Comparison of ENCODE assay signal across 8 mouse cellular contexts in genomic region chr11:90417921-90418320, GRCm38 (mm10). TPM values are rescaled to one million over a fixed set of nuclear protein-coding genes. Genes with fewer than 3 reads are reported as not detected.
DNase-seq lines count a peak whose midpoint lies in the region; ATAC-seq and TF ChIP-seq lines count a peak whose summit lies in the region.

No protein-coding gene starts in this region.

- peak; percentile 98 for ATAC-seq in cerebellum, adult (ENCODE audit: insufficient number of reproducible peaks, low FRiP score, low TSS enrichment)
- peak; percentile 100 for ATAC-seq in forebrain, embryonic 14.5 days
- ATAC-seq in liver, embryonic 16.5 days (ENCODE audit: low read depth): peak; percentile 96
- peak; percentile 99 for ATAC-seq in neural tube, embryonic 15.5 days (ENCODE audit: low FRiP score)

- no peak for TF ChIP-seq POLR2A in CH12.LX (IDR thresholded peaks at IDR 0.05; ENCODE audit: low read depth, low read length)

- no peaks in the 10 kb centered on the region for H3K79me2 ChIP-seq in CH12.LX (replicated peaks; ENCODE audit: control insufficient read depth, extremely low read depth, insufficient read depth, poor library complexity, severe bottlenecking)

- H3K4me1 ChIP-seq in CH12.LX (ENCODE audit: control insufficient read depth in 1 of 2, insufficient read depth in 2 of 2): peaks cover 5 to 18% of the 10 kb centered on the region in 2 experiments; a peak in 3 of 4 replicates
- H3K4me1 ChIP-seq in forebrain, embryonic 14.5 days (ENCODE audit: control insufficient read depth, insufficient read depth, low read length): peaks cover 2% of the 10 kb centered on the region; the same call in 1 of the 2 replicates
- H3K4me1 ChIP-seq in liver, embryonic 16.5 days (ENCODE audit: control insufficient read depth, low read depth, low read length): peaks cover 2% of the 10 kb centered on the region; the same call in 1 of the 2 replicates
- H3K4me1 ChIP-seq in neural tube, embryonic 15.5 days: peaks cover 14% of the 10 kb centered on the region

- no peak overlapping the region for H3K27ac ChIP-seq in CH12.LX (ENCODE audit: insufficient read depth, low read depth)
- no peak overlapping the region for H3K27ac ChIP-seq in forebrain, embryonic 14.5 days (ENCODE audit: low read depth, low read length)
- no peak overlapping the region for H3K27ac ChIP-seq in liver, embryonic 16.5 days (ENCODE audit: low read length)
- no peak overlapping the region for H3K27ac ChIP-seq in neural tube, embryonic 15.5 days (replicated peaks)

- under 1% methylated on average over 42 of the region's 42 CpGs for WGBS in forebrain, embryonic 14.5 days
- under 1% methylated on average over 42 of the region's 42 CpGs for WGBS in large intestine, adult 2 months
- WGBS in liver, embryonic 16.5 days (ENCODE audit: insufficient replicate concordance): under 1% methylated on average over 41 of the region's 42 CpGs
- WGBS in neural tube, embryonic 15.5 days: under 1% methylated on average over 42 of the region's 42 CpGs

- H3K9ac ChIP-seq in CH12.LX (ENCODE audit: insufficient read depth, low read depth): no peak overlapping the region
- peak overlapping the region; percentile 18; the same call in 1 of the 2 replicates for H3K9ac ChIP-seq in forebrain, embryonic 14.5 days (ENCODE audit: low read length)
- H3K9ac ChIP-seq in liver, embryonic 16.5 days (ENCODE audit: low read depth, low read length): no peak overlapping the region
- peak overlapping the region; percentile 23; the same call in 1 of the 2 replicates for H3K9ac ChIP-seq in neural tube, embryonic 15.5 days (replicated peaks)

- H3K9me3 ChIP-seq in CH12.LX (replicated peaks; ENCODE audit: low read length): no peaks in the 10 kb centered on the region
- no peaks in the 10 kb centered on the region for H3K9me3 ChIP-seq in forebrain, embryonic 14.5 days (replicated peaks; ENCODE audit: control insufficient read depth, low read length)
- H3K9me3 ChIP-seq in liver, embryonic 16.5 days (replicated peaks; ENCODE audit: control insufficient read depth, low read length): no peaks in the 10 kb centered on the region
- H3K9me3 ChIP-seq in neural tube, embryonic 15.5 days (replicated peaks): no peaks in the 10 kb centered on the region

- intact Hi-C loops in heart, postnatal 14 days (cut with DNase I): loop anchor here (1.0 to 5.0 kb wide), 3 partner anchors 26 to 53 kb away; no protein-coding TSS in a partner anchor

- H3K36me3 ChIP-seq in CH12.LX (replicated peaks in 1 of 2; ENCODE audit: control insufficient read depth in 1 of 2, insufficient read depth in 1 of 2, low read length in 1 of 2): no peaks in the 10 kb centered on the region
- no peaks in the 10 kb centered on the region for H3K36me3 ChIP-seq in forebrain, embryonic 14.5 days (ENCODE audit: control insufficient read depth, insufficient read depth, low read length)
- no peaks in the 10 kb centered on the region for H3K36me3 ChIP-seq in liver, embryonic 16.5 days (ENCODE audit: control insufficient read depth, insufficient read depth)
- H3K36me3 ChIP-seq in neural tube, embryonic 15.5 days: no peaks in the 10 kb centered on the region

- DNase-seq in CH12.LX (ENCODE audit: extremely low read depth): no peak
- DNase-seq in forebrain, embryonic 14.5 days (ENCODE audit: low spot score): peak; percentile 98
- peak; percentile 99 to 100 for DNase-seq in heart, postnatal 14 days
- DNase-seq in large intestine, adult 2 months (ENCODE audit: low read depth, low spot score): peak; percentile 14
- peak; percentile 99 for DNase-seq in testis, postnatal 10 days (ENCODE audit: low spot score)

- in situ Hi-C loops in CH12.LX (cut with MboI; ENCODE audit: low pct_ligation_motif_present, low pct_unique_long_range_greater_than_20kb, low sequenced_read_pairs): no loop called here

- no peak overlapping the region for H3K4me3 ChIP-seq in CH12.LX (replicated peaks in 1 of 3; ENCODE audit: low read depth in 2 of 3, low read length in 2 of 3, poor library complexity in 1 of 3)
- peak overlapping the region; percentile 17 for H3K4me3 ChIP-seq in forebrain, embryonic 14.5 days (ENCODE audit: low read depth, low read length)
- H3K4me3 ChIP-seq in liver, embryonic 16.5 days (ENCODE audit: low read depth, low read length): peak overlapping the region; percentile 31; the same call in 1 of the 2 replicates
- H3K4me3 ChIP-seq in neural tube, embryonic 15.5 days (replicated peaks): peak overlapping the region; percentile 40

- no peak for TF ChIP-seq EP300 in CH12.LX (IDR thresholded peaks at IDR 0.05; ENCODE audit: low read length)

- H3K4me2 ChIP-seq in CH12.LX (ENCODE audit: insufficient read depth, low read depth, poor library complexity, severe bottlenecking): no peak overlapping the region
- H3K4me2 ChIP-seq in forebrain, embryonic 14.5 days (ENCODE audit: low read length): peak overlapping the region; percentile 58
- peak overlapping the region; percentile 51 for H3K4me2 ChIP-seq in liver, embryonic 16.5 days (ENCODE audit: low read depth, low read length)
- peak overlapping the region; percentile 76 for H3K4me2 ChIP-seq in neural tube, embryonic 15.5 days

- H3K27me3 ChIP-seq in CH12.LX (replicated peaks): no peaks in the 10 kb centered on the region
- H3K27me3 ChIP-seq in forebrain, embryonic 14.5 days (replicated peaks; ENCODE audit: control insufficient read depth, insufficient read depth, low read length): peaks cover 9% of the 10 kb centered on the region; the same call in 1 of the 2 replicates
- H3K27me3 ChIP-seq in liver, embryonic 16.5 days (ENCODE audit: control insufficient read depth, insufficient read depth, low read depth, low read length): peaks cover 10% of the 10 kb centered on the region
- H3K27me3 ChIP-seq in neural tube, embryonic 15.5 days (replicated peaks): peaks cover 8% of the 10 kb centered on the region

- TF ChIP-seq RAD21 in CH12.LX (IDR thresholded peaks at IDR 0.05; ENCODE audit: low read depth, low read length): no peak

- dilution Hi-C loops in CH12.LX (cut with MboI; ENCODE audit: extremely low pct_ligation_motif_present, extremely low pct_unique_long_range_greater_than_20kb, low sequenced_read_pairs): no loop called here

- no peak for TF ChIP-seq CTCF in CH12.LX (conservative IDR thresholded peaks at IDR 0.05 in 1 of 2, IDR thresholded peaks at IDR 0.05 in 1 of 2; ENCODE audit: low read depth in 2 of 2, low read length in 2 of 2)

TF ChIP-seq in CH12.LX, 34 proteins besides CTCF, POLR2A, EP300 and RAD21:
- TF ChIP-seq MAZ (IDR thresholded peaks at IDR 0.05; ENCODE audit: low read depth, low read length): no peak
- TF ChIP-seq TCF12 (IDR thresholded peaks at IDR 0.05; ENCODE audit: low read depth, low read length): no peak
- TF ChIP-seq ZMIZ1 (IDR thresholded peaks at IDR 0.05; ENCODE audit: low read depth, low read length): no peak
- TF ChIP-seq BHLHE40 (IDR thresholded peaks at IDR 0.05; ENCODE audit: low read depth, low read length): peak; percentile 77
- TF ChIP-seq ETS1 (conservative IDR thresholded peaks at IDR 0.05; ENCODE audit: low read depth, low read length): no peak
- no peak for TF ChIP-seq MXI1 (IDR thresholded peaks at IDR 0.05; ENCODE audit: low read depth, low read length)
- TF ChIP-seq MEF2A (IDR thresholded peaks at IDR 0.05; ENCODE audit: borderline replicate concordance, low read depth, low read length): no peak
- no peak for TF ChIP-seq ZKSCAN1 (IDR thresholded peaks at IDR 0.05; ENCODE audit: borderline replicate concordance, low read depth, low read length)
- TF ChIP-seq GABPA (IDR thresholded peaks at IDR 0.05; ENCODE audit: insufficient replicate concordance, low read depth, low read length): no peak
- no peak for TF ChIP-seq SMC3 (IDR thresholded peaks at IDR 0.05; ENCODE audit: low read depth, low read length)
- TF ChIP-seq JUN (IDR thresholded peaks at IDR 0.05; ENCODE audit: insufficient read depth, low read depth, low read length): no peak
- no peak for TF ChIP-seq TBP (conservative IDR thresholded peaks at IDR 0.05; ENCODE audit: low read depth, low read length)
- no peak for TF ChIP-seq UBTF (IDR thresholded peaks at IDR 0.05; ENCODE audit: low read depth, low read length)
- peak; percentile 46 for TF ChIP-seq USF1 (IDR thresholded peaks at IDR 0.05; ENCODE audit: low read depth, low read length)
- no peak for TF ChIP-seq MYC (IDR thresholded peaks at IDR 0.05; ENCODE audit: low read depth, low read length)
- TF ChIP-seq RCOR1 (conservative IDR thresholded peaks at IDR 0.05; ENCODE audit: low read depth, low read length): no peak
- peak; percentile 73 for TF ChIP-seq NRF1 (IDR thresholded peaks at IDR 0.05; ENCODE audit: low read depth, low read length)
- TF ChIP-seq ELF1 (IDR thresholded peaks at IDR 0.05; ENCODE audit: low read depth, low read length): no peak
- TF ChIP-seq CHD2 (IDR thresholded peaks at IDR 0.05; ENCODE audit: low read length): no peak

RNA-seq across cellular contexts. Expression of gene Hlf, which starts 27.2 kb away (rescaled TPM):
- total RNA-seq in CH12.LX (2012; rRNA removed): 0.04 TPM in 1 of 2 replicates, not detected in the other
- total RNA-seq in CH12.LX (2014; rRNA removed): 0.05 and 0.08 TPM in 2 replicates
- polyA plus RNA-seq in CH12.LX (2012; ENCODE audit: insufficient read length, low read depth): 0.22 and 0.36 TPM in 2 replicates
- polyA plus RNA-seq in forebrain, embryonic 14.5 days (2014; fragmentation: Nextera tagmentation; extraction: Ambion mirVana): 3.5 and 4.9 TPM in 2 replicates
- 10 to 100 TPM; 21.8 to 22.4 TPM for total RNA-seq in heart, postnatal 14 days (2021)
- polyA plus RNA-seq in large intestine, adult 2 months (2012; rRNA removed): 0.40 and 1.4 TPM in 2 replicates
- polyA plus RNA-seq in liver, embryonic 16.5 days (2015; fragmentation: Nextera tagmentation; extraction: Ambion mirVana): 6.0 and 7.1 TPM in 2 replicates
- 2.6 and 3.2 TPM in 2 replicates for polyA plus RNA-seq in neural tube, embryonic 15.5 days (2015; fragmentation: Nextera tagmentation; extraction: Ambion mirVana)

Comparison
In these comparisons a context has a peak if more than half of its experiments do, and no peak if none do; other contexts are left out.
1. H3K4me3 ChIP-seq: peak in forebrain, embryonic 14.5 days (single experiment), liver, embryonic 16.5 days (single experiment) and neural tube, embryonic 15.5 days (single experiment); none in CH12.LX (0 of 3).
2. H3K9ac ChIP-seq: peak in forebrain, embryonic 14.5 days (single experiment) and neural tube, embryonic 15.5 days (single experiment); none in CH12.LX (single experiment) and liver, embryonic 16.5 days (single experiment).
3. Peak in every context shown above with its lines, with median percentiles within 50 percentile points of each other: ATAC-seq.